Mouse (Mus musculus) urinary bladder, postnatal 0 days (tissue): Measurements from ENCODE around the gene Cysrt1. TPM values are rescaled to one million over a fixed set of nuclear protein-coding genes. Genes with fewer than 3 reads are reported as not detected.

Experiments
- polyA plus RNA-seq: library from polyadenylated mRNA; unstranded; fragments of >200 nt; fragmentation: Nextera tagmentation; extraction: Ambion mirVana; gene quantifications from 2 replicates; pipeline ENCODE4 v1.2.1, GENCODE M21; 2015

Gene Cysrt1
- 10.0 and 10.6 TPM in 2 replicates for polyA plus RNA-seq

DNA sequence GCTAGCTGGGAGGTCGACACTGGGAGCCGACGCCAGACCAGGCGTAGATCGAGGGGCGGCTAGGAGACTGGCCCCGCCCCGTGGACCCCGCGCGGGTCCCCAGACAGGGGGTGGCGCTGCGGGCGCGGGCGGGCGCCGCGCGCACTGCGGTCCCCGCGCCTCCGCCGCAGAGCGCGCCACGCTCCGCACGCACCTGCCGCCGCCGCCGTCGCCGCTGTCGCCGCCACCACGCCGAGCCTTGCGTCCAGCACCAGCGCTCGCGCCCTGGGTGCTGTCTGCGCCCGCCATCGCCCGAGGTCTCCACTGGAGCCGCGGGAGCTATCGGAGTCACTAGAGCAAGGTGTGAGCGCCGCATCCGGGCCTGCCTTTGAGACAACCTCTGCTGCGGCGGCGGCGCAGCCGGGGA, at the start of gene Cysrt1, which contains the start of gene Rnf208:
Cysrt1 (minus strand) TSS at position 352 of the 406 bp plus-strand sequence.
Rnf208 (plus strand) TSS at position 155 of the 406 bp plus-strand sequence.

DNA sequence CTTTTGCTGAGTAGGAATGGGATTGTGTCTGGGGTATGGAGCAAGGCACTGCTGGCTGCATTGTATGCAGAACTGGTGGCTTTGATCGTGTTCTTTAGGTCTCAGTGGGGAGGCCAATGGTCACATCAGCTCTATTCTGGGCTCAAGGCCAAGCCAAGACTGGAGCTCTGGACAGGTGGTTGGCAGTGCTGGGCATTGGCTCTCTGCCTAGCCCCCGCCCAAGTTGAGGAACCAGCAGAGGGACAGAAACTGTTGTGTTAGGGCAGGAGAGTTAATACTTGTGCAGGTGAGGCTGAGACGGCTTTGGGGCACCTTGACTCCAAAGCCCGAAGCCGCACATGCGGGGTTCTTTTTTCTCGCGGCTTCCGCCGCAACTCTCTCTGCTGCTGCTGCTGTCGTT, 47.4 kb upstream of the Cysrt1 start, which contains the start of gene Lrrc26:
Lrrc26 (plus strand) TSS at position 265 of the 400 bp plus-strand sequence.

DNA sequence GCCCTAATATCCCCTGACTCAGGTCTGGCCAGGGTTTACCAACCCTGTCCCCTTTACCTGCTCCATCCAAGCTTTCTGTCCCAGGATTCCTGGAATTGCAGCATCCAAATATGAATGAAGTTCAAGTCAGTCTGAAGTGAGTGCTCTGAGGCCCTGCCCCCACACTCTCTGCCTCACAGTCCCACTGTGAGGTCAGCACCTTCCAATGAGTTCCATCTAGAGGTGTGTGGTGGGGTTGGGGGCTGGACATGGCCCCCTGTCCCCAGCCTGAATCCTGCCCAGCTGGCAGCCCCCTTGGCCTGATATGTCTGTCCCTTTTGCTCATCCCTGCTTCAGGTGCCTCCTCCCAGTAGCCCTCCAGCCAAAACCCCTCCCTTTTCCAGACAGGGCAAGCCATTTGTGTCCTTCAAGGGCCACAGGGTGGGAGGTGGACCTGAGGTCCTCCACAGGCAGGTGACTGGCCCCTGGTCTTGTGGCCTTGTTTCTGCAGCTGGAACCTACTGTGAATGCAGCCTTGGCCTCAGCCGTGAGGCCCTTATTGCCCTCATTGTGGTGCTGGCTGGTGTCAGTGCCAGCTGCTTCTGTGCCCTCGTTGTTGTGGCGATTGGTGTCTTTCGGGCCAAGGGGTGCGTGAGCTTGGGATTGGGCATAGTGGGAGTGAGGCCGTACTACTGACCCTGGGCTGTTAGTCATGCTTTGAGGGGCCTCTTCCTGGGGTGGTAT, 45.8 kb upstream of the Cysrt1 start, which contains the start of gene Tmem210:
Tmem210 (plus strand) TSS at position 219 of the 723 bp plus-strand sequence.

DNA sequence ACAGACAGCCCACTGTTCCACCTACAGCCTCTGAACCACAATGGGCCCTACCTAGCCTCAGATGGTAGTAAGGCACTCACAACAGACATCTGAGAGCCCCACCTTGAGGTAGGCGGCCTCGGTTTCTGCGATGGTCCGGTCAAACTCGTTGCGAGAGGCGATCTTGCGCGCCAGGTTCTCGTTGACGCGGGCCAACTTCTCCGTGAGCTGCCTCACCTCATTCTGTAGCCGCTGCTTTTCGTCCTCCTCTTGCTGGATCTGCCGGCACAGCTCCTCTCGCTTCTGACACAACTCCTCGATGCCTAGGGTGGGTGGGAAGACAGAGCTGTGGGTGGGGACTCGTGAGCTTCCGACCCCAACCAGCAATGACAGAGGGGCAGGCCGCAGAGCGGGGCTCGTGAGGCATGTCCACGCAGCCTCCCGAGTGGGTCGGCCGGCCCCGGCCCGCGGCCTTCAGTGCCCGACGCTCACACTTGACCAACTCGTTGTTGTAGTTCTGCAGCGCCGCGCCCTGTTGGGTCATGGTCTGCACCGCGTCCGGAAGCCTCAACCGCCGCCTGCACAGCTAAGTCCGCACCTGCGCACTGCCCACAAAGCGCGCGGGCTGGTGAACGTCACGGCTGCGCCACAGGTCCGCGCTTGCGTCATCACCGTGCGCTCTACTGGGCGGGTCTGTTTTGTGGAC, 29.7 kb upstream of the Cysrt1 start, which contains the start of the genes Ssna1 and Anapc2:
Ssna1 (minus strand) TSS at position 612 of the 685 bp plus-strand sequence.
Anapc2 (plus strand) TSS at position 652 of the 685 bp plus-strand sequence.

DNA sequence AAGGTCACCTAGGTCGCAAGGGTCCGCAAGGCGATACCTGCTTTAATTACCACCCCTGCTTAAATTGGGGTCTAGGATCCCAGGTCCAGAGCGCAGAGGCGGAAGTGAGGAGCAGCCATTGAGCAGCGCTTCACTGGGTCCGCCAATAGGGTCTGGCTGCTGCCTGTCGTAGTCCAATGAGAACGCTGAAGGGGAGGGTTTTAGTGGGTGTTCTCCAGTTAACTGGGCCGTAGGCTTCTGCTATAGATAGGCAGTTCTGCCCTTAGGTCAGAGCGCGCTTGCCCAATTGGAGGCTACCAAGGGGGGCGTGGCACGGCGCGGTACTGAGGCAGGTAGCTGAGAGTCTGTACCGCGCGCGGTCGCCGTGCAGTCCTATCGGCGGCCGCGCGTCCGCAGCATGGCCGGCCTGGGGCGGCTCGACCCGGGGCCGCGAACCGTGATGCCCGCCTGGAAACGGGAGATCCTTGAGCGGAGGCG, 20.1 kb upstream of the Cysrt1 start, which contains the start of gene Tprn:
Tprn (plus strand) TSS at position 328 of the 477 bp plus-strand sequence.

DNA sequence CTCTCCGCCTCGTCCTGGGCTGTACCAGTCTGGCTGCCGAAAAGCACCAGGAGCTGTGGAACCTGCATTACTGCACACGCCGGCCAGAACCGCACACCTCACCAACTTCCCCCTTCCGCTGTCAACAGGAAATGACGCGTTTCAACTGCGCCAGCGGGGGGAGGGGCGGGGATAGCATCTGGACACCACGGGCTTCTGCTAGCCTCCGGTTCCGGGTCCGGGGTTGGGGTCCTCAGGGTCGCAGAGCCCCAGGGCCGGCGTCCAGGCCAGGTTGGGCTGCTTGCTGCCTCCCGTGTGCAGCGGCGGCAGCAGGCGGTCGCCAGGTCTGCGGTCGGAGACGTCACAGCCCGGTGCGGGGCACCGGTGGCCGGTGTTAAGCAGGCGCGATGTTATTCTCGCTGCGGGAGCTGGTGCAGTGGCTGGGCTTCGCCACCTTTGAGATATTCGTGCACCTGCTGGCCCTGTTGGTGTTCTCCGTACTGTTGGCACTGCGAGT, 13.1 kb upstream of the Cysrt1 start, which contains the start of gene Tmem203:
Tmem203 (plus strand) TSS at position 156 of the 496 bp plus-strand sequence.

DNA sequence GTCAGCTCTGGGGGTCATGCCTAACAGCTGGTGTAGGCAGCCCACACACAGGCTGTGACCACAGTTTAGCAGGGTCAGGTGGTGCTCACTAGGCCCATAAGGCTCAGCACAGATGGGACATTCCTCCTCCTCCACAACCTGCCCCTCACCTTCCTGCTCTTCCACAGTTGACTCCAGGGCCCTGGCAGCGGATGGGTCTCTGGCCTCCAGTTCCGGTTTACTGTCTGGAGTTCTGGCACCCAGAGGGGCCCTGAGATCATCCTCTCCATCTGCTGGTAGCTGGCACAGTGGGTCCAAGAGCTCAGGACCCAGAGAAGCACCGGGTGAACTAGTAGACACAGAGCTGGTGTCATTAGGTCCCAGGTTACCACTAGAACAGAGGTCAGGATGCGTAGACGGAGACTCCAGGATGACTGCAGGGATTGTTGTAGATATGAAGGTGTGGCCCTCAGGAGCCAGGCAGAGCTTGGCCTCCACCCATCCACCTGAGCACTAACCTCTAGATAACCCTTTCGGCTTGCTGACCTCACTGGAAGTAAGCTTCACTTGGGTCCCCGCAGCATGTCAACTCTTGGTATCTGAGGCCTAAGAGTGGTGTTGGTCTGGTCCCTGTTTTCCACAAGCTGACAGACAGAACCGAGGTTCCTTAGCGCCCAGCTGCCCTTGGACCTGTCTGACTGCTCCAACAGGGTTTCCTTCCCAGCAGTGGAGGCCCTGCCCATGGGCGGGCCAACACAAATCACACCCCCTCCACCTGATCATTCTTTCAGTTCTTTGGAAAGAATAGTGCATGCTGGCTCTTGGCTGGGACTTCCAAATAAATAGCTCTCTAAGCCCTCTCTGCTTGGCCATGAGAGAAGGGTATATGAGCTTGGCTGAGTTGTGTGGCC, 4.2 kb upstream of the Cysrt1 start, which contains the start of gene AL732309.1:
AL732309.1 (minus strand) TSS at position 681 of the 890 bp plus-strand sequence.

DNA sequence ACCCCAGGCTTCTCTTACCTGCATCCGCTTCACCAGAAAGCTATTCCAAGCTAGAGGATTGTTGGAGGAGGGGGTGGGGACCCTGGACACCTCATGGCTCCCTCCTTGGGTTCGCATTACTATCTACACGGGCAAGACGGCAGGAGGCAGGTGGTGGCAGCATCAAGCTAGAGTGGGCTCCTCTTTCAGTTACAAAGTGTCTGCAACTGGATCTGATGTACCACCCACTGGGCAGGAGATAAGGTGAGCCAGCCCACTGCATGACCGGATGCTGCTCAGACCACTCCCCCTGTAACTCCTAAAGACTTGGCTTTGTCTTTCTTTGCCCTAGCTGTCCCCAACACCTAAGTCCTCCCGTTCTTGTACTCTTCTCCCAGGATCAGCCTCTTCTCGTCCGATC, 5.6 kb downstream of the Cysrt1 start, which contains the start of gene Rnf224:
Rnf224 (minus strand) TSS at position 174 of the 400 bp plus-strand sequence.

DNA sequence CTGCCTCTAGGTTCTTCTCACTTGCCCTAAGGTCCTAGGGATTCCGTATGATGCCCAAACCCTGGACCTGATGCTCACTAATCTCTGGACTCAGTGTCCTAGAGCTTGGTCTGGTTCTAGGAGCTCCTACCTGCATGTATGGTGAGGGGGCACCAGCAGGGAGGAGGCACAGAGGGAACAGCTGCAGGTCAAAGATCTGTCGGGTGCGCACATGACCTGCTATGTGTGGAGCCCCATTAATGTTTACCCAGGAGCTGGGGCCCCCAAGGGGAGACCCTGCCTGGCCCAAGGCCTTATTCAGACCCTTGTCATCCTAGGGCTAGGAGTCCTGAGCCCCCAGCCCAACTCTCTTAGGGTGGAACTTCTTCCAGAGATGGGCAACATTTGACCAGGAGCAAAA, 8.2 kb downstream of the Cysrt1 start, which contains the start of gene Slc34a3:
Slc34a3 (minus strand) TSS at position 315 of the 400 bp plus-strand sequence.

DNA sequence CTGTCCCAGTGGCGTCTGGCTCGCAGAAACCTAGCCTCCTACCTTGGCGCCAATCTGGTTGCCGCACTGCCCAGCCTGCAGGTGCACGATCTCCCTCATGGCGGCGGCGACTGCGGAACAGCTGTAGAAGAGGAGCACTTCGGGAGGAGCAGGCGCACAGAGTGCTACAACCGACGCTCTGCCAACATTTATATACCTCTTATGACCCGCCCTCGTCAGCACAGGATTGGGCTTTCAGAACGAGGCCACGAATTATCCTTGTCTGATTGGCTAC, 17.8 kb downstream of the Cysrt1 start, which contains the start of gene Tubb4b:
Tubb4b (minus strand) TSS at position 211 of the 274 bp plus-strand sequence.

DNA sequence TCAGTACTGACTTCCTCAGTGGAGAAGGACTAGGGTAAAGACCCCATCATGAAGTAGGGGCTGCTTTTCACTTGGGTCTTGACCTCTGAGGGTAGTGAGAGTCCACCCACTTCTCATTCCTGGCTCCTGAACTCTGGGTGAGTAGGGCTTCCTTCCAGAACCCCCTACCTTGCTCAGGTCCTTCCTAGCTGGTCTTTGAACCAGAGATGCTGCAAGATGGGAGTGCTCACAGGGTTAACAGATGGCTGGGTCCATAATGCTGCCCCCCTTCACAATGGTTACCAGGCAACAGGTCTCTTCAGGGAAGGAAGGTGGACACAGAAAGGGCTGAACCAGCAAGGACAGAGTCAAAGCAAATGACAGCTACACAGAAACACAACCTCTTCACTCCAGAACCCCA, 23.8 kb downstream of the Cysrt1 start, which contains the start of gene Fam166a:
Fam166a (plus strand) TSS at position 301 of the 400 bp plus-strand sequence.

DNA sequence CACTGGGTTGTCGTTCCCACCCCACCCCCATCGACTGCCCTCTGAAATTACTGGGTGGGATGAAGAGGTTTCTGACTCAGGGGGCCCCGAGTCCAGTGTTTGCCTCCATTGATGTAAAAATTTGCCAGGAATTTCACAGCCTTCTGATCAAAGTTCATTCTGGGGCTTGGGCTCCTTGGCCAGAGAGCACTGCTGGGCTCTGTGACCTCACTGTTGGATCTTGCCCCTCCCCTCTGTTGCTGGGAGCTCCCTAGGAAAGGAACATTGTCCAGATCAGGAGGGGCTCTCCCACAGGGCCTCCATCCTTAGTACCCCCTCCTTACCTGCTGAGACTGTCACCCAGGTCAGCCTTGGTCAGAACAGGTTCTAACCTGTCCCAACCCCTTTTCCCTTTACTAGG, 27.8 kb downstream of the Cysrt1 start, which contains the start of gene Stpg3:
Stpg3 (minus strand) TSS at position 194 of the 400 bp plus-strand sequence.

DNA sequence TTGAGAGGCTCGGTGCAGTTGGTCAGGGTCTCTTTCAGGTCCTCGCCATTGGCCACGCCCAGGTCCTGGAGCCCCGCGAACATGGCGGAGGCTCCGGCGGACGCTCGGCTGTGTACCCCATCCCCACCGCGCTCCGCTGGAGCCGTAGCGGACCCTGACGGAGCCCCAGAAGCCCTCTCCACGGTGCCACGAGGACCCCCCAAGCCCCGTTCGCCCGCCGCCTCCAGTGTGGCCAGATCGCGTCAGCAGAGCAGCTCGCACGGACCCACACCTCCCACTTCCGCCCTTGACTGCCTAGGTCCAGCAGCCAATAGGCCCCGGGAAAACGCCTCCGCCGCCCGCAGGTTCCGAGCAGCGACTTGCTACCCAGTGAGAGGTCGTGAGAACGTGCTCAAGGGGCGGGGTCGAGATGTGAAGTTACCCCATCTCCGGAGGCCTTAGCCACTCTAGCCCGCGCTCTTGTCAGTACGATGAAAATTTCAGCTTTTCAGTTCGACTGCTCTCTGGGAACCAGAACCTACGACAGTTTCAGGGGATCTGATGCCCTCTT, 31.1 kb downstream of the Cysrt1 start, which contains the start of gene Nelfb:
Nelfb (minus strand) TSS at position 369 of the 550 bp plus-strand sequence.

DNA sequence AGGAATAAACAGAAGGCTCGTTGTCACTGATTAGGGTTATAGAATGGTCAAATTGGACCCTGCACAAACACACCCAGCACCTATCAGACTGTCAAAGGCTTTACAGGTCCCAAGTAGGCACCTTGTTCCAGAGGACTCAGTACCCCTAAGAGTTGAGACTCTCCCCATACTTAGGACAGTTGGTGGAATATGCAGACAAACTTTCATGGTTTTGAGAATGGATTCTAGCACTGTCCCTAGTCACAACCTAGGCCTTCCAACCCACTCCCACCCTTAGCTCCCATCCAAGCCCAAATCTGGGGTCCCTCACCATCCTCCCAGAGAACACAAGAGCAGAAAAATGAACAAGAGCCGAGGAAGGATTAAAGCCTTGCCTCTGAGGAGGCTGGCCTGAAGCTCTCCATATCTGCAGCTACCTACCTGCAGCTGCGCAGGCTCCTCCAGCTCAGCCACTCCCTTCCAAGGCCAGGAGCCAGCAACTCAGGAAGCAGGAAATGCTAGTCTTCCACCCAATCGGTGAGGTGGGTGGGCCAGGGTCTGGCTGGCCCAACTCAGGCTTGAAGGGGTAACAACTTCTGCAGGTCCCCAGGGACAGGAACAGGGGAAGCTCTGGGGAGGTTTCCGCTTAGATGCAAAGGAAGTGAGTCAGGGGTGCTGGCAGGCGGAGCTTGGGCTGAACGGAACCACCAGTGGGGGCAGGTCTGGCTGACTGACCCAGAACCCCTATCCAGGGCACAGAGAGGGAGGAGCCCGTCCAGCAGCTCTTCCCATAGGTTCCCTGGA, 45.9 kb downstream of the Cysrt1 start, which contains the start of gene Tor4a:
Tor4a (minus strand) TSS at position 715 of the 783 bp plus-strand sequence.

Other genes starting within 250 kb of the Cysrt1 start
- gene Nsmf, start 188.1 kb downstream of the Cysrt1 start, polyA plus RNA-seq, result 35.9 and 40.2 TPM in 2 replicates
- gene Entpd8, start 162.1 kb downstream of the Cysrt1 start, polyA plus RNA-seq, result not detected in 2 replicates
- 0.23 and 0.29 TPM in 2 replicates for gene Noxa1, start 147.3 kb downstream of the Cysrt1 start, polyA plus RNA-seq
- 11.0 and 13.9 TPM in 2 replicates for gene Nrarp, start 61.7 kb downstream of the Cysrt1 start, polyA plus RNA-seq
- 11.9 and 14.0 TPM in 2 replicates for gene Tor4a, start 45.6 kb downstream of the Cysrt1 start, polyA plus RNA-seq
- 52.2 and 57.0 TPM in 2 replicates for gene Nelfb, start 31.0 kb downstream of the Cysrt1 start, polyA plus RNA-seq
- not detected in 2 replicates for gene Stpg3, start 27.8 kb downstream of the Cysrt1 start, polyA plus RNA-seq
- gene Fam166a, start 23.7 kb downstream of the Cysrt1 start, polyA plus RNA-seq, result not detected in 2 replicates
- gene Tubb4b, start 17.8 kb downstream of the Cysrt1 start, polyA plus RNA-seq, result 397 and 469 TPM in 2 replicates
- gene Slc34a3, start 8.1 kb downstream of the Cysrt1 start, polyA plus RNA-seq, result not detected in 2 replicates
- gene Rnf224, start 5.7 kb downstream of the Cysrt1 start, polyA plus RNA-seq, result 0.10 TPM in 1 of 2 replicates, not detected in the other
- 6.1 and 6.2 TPM in 2 replicates for gene Rnf208, start 197 bp downstream of the Cysrt1 start, polyA plus RNA-seq
- 7.6 and 8.0 TPM in 2 replicates for gene AL732309.1, start 4.4 kb upstream of the Cysrt1 start, polyA plus RNA-seq
- gene Tmem203, start 13.0 kb upstream of the Cysrt1 start, polyA plus RNA-seq, result 35.6 and 37.6 TPM in 2 replicates
- gene Tprn, start 20.2 kb upstream of the Cysrt1 start, polyA plus RNA-seq, result 6.5 and 7.2 TPM in 2 replicates
- gene Ssna1, start 30.0 kb upstream of the Cysrt1 start, polyA plus RNA-seq, result 137 and 141 TPM in 2 replicates
- 88.7 and 91.4 TPM in 2 replicates for gene Anapc2, start 30.0 kb upstream of the Cysrt1 start, polyA plus RNA-seq
- not detected in 2 replicates for gene Tmem210, start 45.7 kb upstream of the Cysrt1 start, polyA plus RNA-seq
- 0.97 and 0.98 TPM in 2 replicates for gene Lrrc26, start 47.5 kb upstream of the Cysrt1 start, polyA plus RNA-seq
- gene Grin1, start 76.7 kb upstream of the Cysrt1 start, polyA plus RNA-seq, result 2.3 and 3.2 TPM in 2 replicates
- 32.5 and 37.0 TPM in 2 replicates for gene Man1b1, start 89.9 kb upstream of the Cysrt1 start, polyA plus RNA-seq
- 13.1 and 14.8 TPM in 2 replicates for gene Dpp7, start 113.9 kb upstream of the Cysrt1 start, polyA plus RNA-seq
- 34.1 and 37.0 TPM in 2 replicates for gene Uap1l1, start 123.2 kb upstream of the Cysrt1 start, polyA plus RNA-seq
- 5.6 and 5.9 TPM in 2 replicates for gene Sapcd2, start 129.9 kb upstream of the Cysrt1 start, polyA plus RNA-seq
- gene Entpd2, start 153.4 kb upstream of the Cysrt1 start, polyA plus RNA-seq, result 38.2 and 39.1 TPM in 2 replicates
- 58.9 and 59.9 TPM in 2 replicates for gene Npdc1, start 156.9 kb upstream of the Cysrt1 start, polyA plus RNA-seq
- gene Fut7, start 180.8 kb upstream of the Cysrt1 start, polyA plus RNA-seq, result 0.08 TPM in 1 of 2 replicates, not detected in the other
- 1.5 and 1.6 TPM in 2 replicates for gene Abca2, start 186.3 kb upstream of the Cysrt1 start, polyA plus RNA-seq
- 10.4 and 12.0 TPM in 2 replicates for gene Clic3, start 214.4 kb upstream of the Cysrt1 start, polyA plus RNA-seq
- gene Paxx, start 218.6 kb upstream of the Cysrt1 start, polyA plus RNA-seq, result 34.9 and 35.2 TPM in 2 replicates
- gene Ptgds, start 227.6 kb upstream of the Cysrt1 start, polyA plus RNA-seq, result 0.47 and 0.68 TPM in 2 replicates